Mouse (Mus musculus) lung, postnatal 25 days (tissue): Measurements from ENCODE around the gene Aff3.

ENCODE experiments used
- DNase-seq: peaks from one replicate; pipeline ENCODE4 v3.0.0; 2022; ENCODE audit warnings: low spot score

The Aff3 gene

GRCm38 (mm10) chr1:38171874-38172273, 492.9 kb downstream of the Aff3 start:
- DNase-seq: no peak

GRCm38 (mm10) chr1:38165696-38166095, 499.1 kb downstream of the Aff3 start:
- no peak for DNase-seq

- no peak for DNase-seq
Observed at GRCm38 (mm10) chr1:38150086-38150485, 514.7 kb downstream of the Aff3 start.

- DNase-seq: no peak
Observed at GRCm38 (mm10) chr1:38146008-38146407, 518.7 kb downstream of the Aff3 start.

GRCm38 (mm10) chr1:38141371-38141770, 523.4 kb downstream of the Aff3 start:
- no peak for DNase-seq

- no peak for DNase-seq
Observed at GRCm38 (mm10) chr1:38140911-38141310, 523.8 kb downstream of the Aff3 start.

GRCm38 (mm10) chr1:38139396-38139795, 525.4 kb downstream of the Aff3 start:
- no peak for DNase-seq

GRCm38 (mm10) chr1:38132942-38133341, 531.8 kb downstream of the Aff3 start:
- peak; percentile 20 for DNase-seq

- DNase-seq: no peak
Observed at GRCm38 (mm10) chr1:38130715-38131483, 533.9 kb downstream of the Aff3 start.

GRCm38 (mm10) chr1:38129501-38130267, 535.1 kb downstream of the Aff3 start, which contains the start of gene Rev1:
Gene Rev1, minus strand, starts transcription at chr1:38129801.
- DNase-seq: peak; percentile 91

GRCm38 (mm10) chr1:38128919-38129436, 535.8 kb downstream of the Aff3 start:
- DNase-seq: peak; percentile 46
